Mouse (Mus musculus) lung, postnatal 36 days (tissue): ENCODE measurements at regions not wholly inside any gene's neighbourhood (a gene's known extent, or its start where the extent isn't known, plus 50 kb on each side); places are given as distances from the start of the nearest gene placed in this dataset.

Experiments
- DNase-seq: peaks from one replicate; pipeline ENCODE4 v3.0.0; 2022; ENCODE audit warnings: mixed read lengths

DNA sequence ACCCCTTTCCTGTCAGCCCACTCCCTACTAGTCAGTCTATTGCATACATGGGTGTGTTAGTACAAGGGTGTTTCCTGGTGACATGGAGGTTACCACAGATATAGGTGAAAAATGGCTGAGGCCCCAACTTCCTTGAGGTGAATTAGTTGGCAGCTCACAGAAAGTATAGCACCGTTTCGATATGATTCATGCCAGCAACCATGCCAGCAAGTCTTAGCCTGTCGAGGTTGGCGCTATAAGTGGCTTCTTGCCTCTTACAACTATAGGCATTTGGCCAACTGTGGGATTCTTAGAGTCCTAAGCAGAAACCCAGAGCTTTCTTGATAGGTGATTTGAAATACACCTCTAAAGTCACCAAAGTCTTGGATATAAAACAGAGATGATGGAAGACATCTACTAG is 85.3 kb upstream of the Hs3st1 start:
- DNase-seq, result no peak

DNA sequence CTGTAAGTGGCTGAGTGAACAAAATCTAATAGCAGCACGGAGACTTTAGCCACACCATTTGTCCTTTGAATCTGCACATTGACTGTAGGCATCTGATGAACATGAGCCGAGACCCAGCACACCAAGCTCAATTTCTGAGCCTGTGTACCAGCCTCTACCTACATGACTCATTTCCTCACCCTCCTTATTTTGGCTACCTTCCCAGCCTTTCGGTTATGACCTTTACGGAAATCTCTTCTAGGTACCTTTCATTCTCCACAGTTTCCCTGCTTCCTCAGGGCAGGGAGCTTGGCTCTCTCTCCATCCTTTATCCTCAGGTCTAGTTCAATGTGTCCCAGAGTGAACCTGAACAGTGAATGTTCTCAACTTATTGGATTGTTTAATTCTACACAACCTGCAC is 77.3 kb upstream of the Hs3st1 start:
- peak; percentile 42 for DNase-seq

DNA sequence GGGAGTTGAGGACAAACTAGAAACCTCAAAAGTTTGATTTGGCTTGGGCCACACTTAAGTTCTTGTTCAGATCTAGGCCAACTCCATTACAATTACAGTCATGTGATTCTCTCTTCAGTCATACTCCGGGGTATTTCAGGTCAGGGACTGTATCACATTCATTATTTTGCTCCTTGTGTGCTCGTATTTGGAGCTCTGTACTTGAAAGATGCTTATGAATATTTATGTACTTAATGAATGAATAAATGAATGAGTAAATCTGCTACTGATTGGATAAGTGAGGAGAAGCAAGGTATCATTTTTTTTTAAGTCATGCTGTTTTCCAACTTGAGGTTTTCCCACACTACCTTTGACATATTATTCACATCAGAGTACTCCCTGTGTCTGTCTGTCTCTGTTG is 69.4 kb upstream of the Hs3st1 start:
- DNase-seq, result no peak

- DNase-seq, result no peak
Observed at GRCm38 (mm10) chr5:39806643-39807042, 51.4 kb upstream of the Hs3st1 start.
